Mouse (Mus musculus): Measurements from ENCODE around the gene Cgref1. TPM values are rescaled to one million over a fixed set of nuclear protein-coding genes. Genes with fewer than 3 reads are reported as not detected.

Cgref1 gene
- polyA plus RNA-seq, 1 experiment from 2014 or later = 89.1 TPM

DNA sequence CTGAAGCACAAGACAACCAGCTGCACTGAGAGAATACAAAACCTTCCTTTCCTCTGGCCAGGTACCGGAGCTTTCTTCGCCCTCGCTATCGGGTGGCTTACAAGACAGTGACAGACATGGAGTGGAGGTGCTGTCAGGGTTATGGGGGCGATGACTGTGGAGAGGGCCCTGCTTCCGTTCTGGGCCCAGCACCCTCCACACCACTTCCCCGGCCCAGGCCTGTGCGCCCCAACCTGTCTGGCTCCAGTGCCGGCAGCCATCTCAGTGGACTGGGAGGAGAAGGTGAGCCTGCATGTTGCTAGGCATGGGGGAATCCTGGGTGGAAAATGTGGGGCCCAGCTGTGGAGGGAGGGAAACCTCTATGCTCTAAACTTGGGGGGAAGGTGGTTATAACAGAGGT, 29.9 kb downstream of the Cgref1 start:
- WGBS = 68% methylated on average over 9 of the region's 9 CpGs
- H3K9me3 ChIP-seq (ENCODE audit: control insufficient read depth, low read length) = no peaks in the 10 kb centered on the region

GRCm38 (mm10) chr5:30914849-30915248, 30.5 kb downstream of the Cgref1 start:
- peak overlapping the region; percentile 32; the same call in 1 of the 2 replicates for H3K4me2 ChIP-seq (ENCODE audit: low read length)
- no peak overlapping the region for H3K9ac ChIP-seq (ENCODE audit: low read depth, low read length)

More for the DNA sequence above, 29.9 kb downstream of the Cgref1 start:
- Histone ChIP-seq H3K4me3 (ENCODE audit: low read length) (no peak overlapping the region), H3K27me3 (replicated peaks; ENCODE audit: control insufficient read depth, insufficient read depth, low read length) (no peaks in the 10 kb centered on the region), H3K36me3 (ENCODE audit: control insufficient read depth, insufficient read depth, low read length) (no peaks in the 10 kb centered on the region), H3K27ac (ENCODE audit: low read depth, low read length) (0 out of 2 replicates have a peak overlapping the region, but pooled peaks have one; percentile 48), H3K9ac (ENCODE audit: low read depth, low read length) (peak overlapping the region; percentile 40; the same call in 1 of the 2 replicates), H3K4me1 (ENCODE audit: control insufficient read depth, insufficient read depth, low read depth, low read length) (peaks cover 15% of the 10 kb centered on the region), H3K4me2 (ENCODE audit: low read length) (peak overlapping the region; percentile 32)
- peak; percentile 19 for ATAC-seq

GRCm38 (mm10) chr5:30914101-30914635, 31.2 kb downstream of the Cgref1 start:
- Histone ChIP-seq H3K9ac (ENCODE audit: low read depth, low read length) (0 out of 2 replicates have a peak overlapping the region, but pooled peaks have one; percentile 25), H3K27ac (ENCODE audit: low read depth, low read length) (no peak overlapping the region), H3K36me3 (ENCODE audit: control insufficient read depth, insufficient read depth, low read length) (no peaks in the 10 kb centered on the region), H3K4me2 (ENCODE audit: low read length) (peak overlapping the region; percentile 20), H3K9me3 (ENCODE audit: control insufficient read depth, low read length) (no peaks in the 10 kb centered on the region), H3K4me1 (ENCODE audit: control insufficient read depth, insufficient read depth, low read depth, low read length) (peaks cover 15% of the 10 kb centered on the region), H3K4me3 (ENCODE audit: low read length) (peak overlapping the region; percentile 8; the same call in 1 of the 2 replicates), H3K27me3 (replicated peaks; ENCODE audit: control insufficient read depth, insufficient read depth, low read length) (no peaks in the 10 kb centered on the region)
- ATAC-seq = no peak
- WGBS = 77% methylated on average over 7 of the region's 7 CpGs

More at GRCm38 (mm10) chr5:30914849-30915248, 30.5 kb downstream of the Cgref1 start:
- Histone ChIP-seq H3K4me3 (ENCODE audit: low read length) (no peak overlapping the region), H3K9me3 (ENCODE audit: control insufficient read depth, low read length) (no peaks in the 10 kb centered on the region), H3K27ac (ENCODE audit: low read depth, low read length) (no peak overlapping the region), H3K4me1 (ENCODE audit: control insufficient read depth, insufficient read depth, low read depth, low read length) (peaks cover 15% of the 10 kb centered on the region), H3K36me3 (ENCODE audit: control insufficient read depth, insufficient read depth, low read length) (no peaks in the 10 kb centered on the region), H3K27me3 (replicated peaks; ENCODE audit: control insufficient read depth, insufficient read depth, low read length) (no peaks in the 10 kb centered on the region)
- 84% methylated on average over 6 of the region's 6 CpGs for WGBS
- ATAC-seq = no peak

DNA sequence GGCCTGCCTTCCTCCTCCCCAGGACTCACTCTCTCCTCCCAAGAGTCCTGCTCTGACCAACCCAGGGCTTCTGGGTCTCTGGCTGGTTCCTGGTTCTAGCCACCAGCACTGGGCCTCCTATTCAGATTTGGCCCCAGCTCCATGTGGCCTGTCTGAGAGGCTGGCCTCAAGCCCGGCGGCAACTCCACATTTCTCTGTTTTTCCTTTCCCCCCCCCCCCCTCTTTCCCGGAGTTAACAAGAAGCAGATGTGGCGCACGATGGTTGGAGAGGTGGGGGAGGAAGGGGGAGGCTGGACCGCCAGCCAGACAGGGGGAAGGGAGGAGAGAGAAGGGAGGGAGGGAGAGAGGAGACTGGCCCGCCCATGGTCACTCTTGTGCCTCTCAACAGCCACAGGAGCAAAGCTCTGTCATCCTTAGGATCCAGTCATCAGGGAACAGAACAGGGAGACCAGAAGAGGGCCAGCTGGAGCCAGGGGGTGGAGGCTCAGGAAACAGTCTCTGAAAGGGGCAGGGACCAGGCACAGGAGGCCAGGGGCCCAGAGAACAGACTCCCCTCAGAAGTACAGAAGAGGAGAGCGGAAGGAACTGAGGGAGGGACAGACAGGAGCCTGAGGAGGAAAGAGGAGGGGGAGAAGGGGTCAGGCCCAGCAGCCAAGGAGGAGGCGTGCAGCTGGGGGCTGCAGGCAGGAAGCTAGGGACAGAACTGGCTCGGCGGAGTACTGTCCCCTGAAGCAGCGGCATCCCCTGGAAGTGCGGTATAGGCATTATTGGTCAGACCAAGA, 32.1 kb downstream of the Cgref1 start, which contains the start of gene Emilin1:
Gene Emilin1 (plus strand): TSS at position 343 of the 782 bp plus-strand sequence.
- Histone ChIP-seq H3K27me3 (replicated peaks; ENCODE audit: control insufficient read depth, insufficient read depth, low read length) (no peaks in the 10 kb centered on the region), H3K27ac (ENCODE audit: low read depth, low read length) (peak within 1 kb of the TSS; percentile 71), H3K9me3 (ENCODE audit: control insufficient read depth, low read length) (no peaks in the 10 kb centered on the region), H3K4me2 (ENCODE audit: low read length) (peak within 1 kb of the TSS; percentile 20), H3K4me3 (ENCODE audit: low read length) (peak within 1 kb of the TSS; percentile 8; the same call in 1 of the 2 replicates), H3K9ac (ENCODE audit: low read depth, low read length) (peak within 1 kb of the TSS; percentile 25), H3K4me1 (ENCODE audit: control insufficient read depth, insufficient read depth, low read depth, low read length) (peaks cover 19% of the 10 kb centered on the region), H3K36me3 (ENCODE audit: control insufficient read depth, insufficient read depth, low read length) (no peaks in the 10 kb centered on the region)
- ATAC-seq = 0 out of 2 replicates have a peak, but pooled peaks have one; percentile 9
- 29% methylated on average over 13 of the region's 13 CpGs for WGBS

- Histone ChIP-seq H3K27ac (ENCODE audit: low read depth, low read length) (peak overlapping the region; percentile 71), H3K27me3 (replicated peaks; ENCODE audit: control insufficient read depth, insufficient read depth, low read length) (no peaks in the 10 kb centered on the region), H3K4me2 (ENCODE audit: low read length) (no peak overlapping the region), H3K9me3 (ENCODE audit: control insufficient read depth, low read length) (no peaks in the 10 kb centered on the region), H3K4me1 (ENCODE audit: control insufficient read depth, insufficient read depth, low read depth, low read length) (peaks cover 23% of the 10 kb centered on the region), H3K36me3 (ENCODE audit: control insufficient read depth, insufficient read depth, low read length) (no peaks in the 10 kb centered on the region), H3K9ac (ENCODE audit: low read depth, low read length) (no peak overlapping the region), H3K4me3 (ENCODE audit: low read length) (no peak overlapping the region)
- ATAC-seq = no peak
- WGBS = 54% methylated on average over 5 of the region's 5 CpGs
Observed at GRCm38 (mm10) chr5:30912156-30912555, 33.2 kb downstream of the Cgref1 start.

GRCm38 (mm10) chr5:30910481-30910880, 34.9 kb downstream of the Cgref1 start:
- no peak for ATAC-seq
- peaks cover 28% of the 10 kb centered on the region for H3K4me1 ChIP-seq (ENCODE audit: control insufficient read depth, insufficient read depth, low read depth, low read length)
- H3K36me3 ChIP-seq (ENCODE audit: control insufficient read depth, insufficient read depth, low read length) = no peaks in the 10 kb centered on the region
- H3K27me3 ChIP-seq (replicated peaks; ENCODE audit: control insufficient read depth, insufficient read depth, low read length) = no peaks in the 10 kb centered on the region
- no peak overlapping the region for H3K4me3 ChIP-seq (ENCODE audit: low read length)
- no peak overlapping the region for H3K4me2 ChIP-seq (ENCODE audit: low read length)
- no peaks in the 10 kb centered on the region for H3K9me3 ChIP-seq (ENCODE audit: control insufficient read depth, low read length)
- no peak overlapping the region for H3K9ac ChIP-seq (ENCODE audit: low read depth, low read length)
- no peak overlapping the region for H3K27ac ChIP-seq (ENCODE audit: low read depth, low read length)

DNA sequence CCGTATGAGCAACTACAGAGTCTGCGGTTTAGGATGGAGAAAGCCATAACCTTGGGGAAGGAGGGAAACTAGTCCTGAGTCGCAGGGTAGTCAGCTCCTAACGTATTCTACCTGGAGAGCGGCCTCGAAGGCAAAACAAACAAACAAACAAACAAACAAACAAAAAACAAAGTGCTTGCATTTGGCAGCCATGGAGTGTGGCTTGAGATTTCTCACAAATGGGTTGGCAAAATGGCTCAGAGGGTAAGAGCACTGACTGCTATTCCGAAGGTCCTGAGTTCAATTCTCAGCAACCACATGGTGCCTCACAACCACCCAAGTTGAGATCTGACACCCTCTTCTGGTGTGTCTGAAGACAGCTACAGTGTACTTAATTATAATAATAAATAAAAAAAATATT, 35.5 kb downstream of the Cgref1 start:
- 88% methylated on average over 7 of the region's 7 CpGs for WGBS
- Histone ChIP-seq H3K4me3 (ENCODE audit: low read length) (no peak overlapping the region), H3K36me3 (ENCODE audit: control insufficient read depth, insufficient read depth, low read length) (0 out of 2 replicates have a peak, but pooled peaks cover 2% of the 10 kb centered on the region), H3K4me1 (ENCODE audit: control insufficient read depth, insufficient read depth, low read depth, low read length) (peaks cover 26% of the 10 kb centered on the region), H3K4me2 (ENCODE audit: low read length) (no peak overlapping the region), H3K9me3 (ENCODE audit: control insufficient read depth, low read length) (no peaks in the 10 kb centered on the region), H3K9ac (ENCODE audit: low read depth, low read length) (no peak overlapping the region), H3K27ac (ENCODE audit: low read depth, low read length) (no peak overlapping the region), H3K27me3 (replicated peaks; ENCODE audit: control insufficient read depth, insufficient read depth, low read length) (no peaks in the 10 kb centered on the region)
- ATAC-seq = no peak

DNA sequence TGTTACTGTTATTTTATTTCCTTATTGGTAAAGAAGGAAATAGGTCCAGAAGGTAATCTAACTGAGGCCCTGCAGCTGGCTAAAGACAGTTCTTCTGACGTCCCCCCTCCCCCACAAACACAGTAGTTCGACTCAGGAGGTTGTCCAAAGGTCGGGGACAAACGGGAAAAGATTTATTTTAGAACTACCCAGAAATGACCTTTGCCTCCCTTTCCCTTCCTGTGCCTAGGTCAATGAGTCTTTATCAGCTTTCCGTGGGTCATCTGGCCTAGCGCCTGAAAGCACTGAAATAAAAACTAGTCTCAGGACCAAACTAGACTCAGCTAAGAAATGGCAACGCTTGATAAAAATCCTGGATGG, 36.1 kb downstream of the Cgref1 start:
- Histone ChIP-seq H3K4me3 (ENCODE audit: low read length) (no peak overlapping the region), H3K27me3 (replicated peaks; ENCODE audit: control insufficient read depth, insufficient read depth, low read length) (no peaks in the 10 kb centered on the region), H3K36me3 (ENCODE audit: control insufficient read depth, insufficient read depth, low read length) (peaks cover 6% of the 10 kb centered on the region; the same call in 1 of the 2 replicates), H3K9ac (ENCODE audit: low read depth, low read length) (no peak overlapping the region), H3K9me3 (ENCODE audit: control insufficient read depth, low read length) (no peaks in the 10 kb centered on the region), H3K27ac (ENCODE audit: low read depth, low read length) (0 out of 2 replicates have a peak overlapping the region, but pooled peaks have one; percentile 20), H3K4me1 (ENCODE audit: control insufficient read depth, insufficient read depth, low read depth, low read length) (peaks cover 26% of the 10 kb centered on the region), H3K4me2 (ENCODE audit: low read length) (no peak overlapping the region)
- ATAC-seq = no peak
- 58% methylated on average over 7 of the region's 7 CpGs for WGBS

Data from hindbrain, embryonic 16.5 days (tissue).